Mouse (Mus musculus): ENCODE results near the gene Cdkn2d.

- TF ChIP-seq CTCF (IDR thresholded peaks at IDR 0.05; ENCODE audit: low read depth, low read length) (no peak), GATA1 (IDR thresholded peaks at IDR 0.05; ENCODE audit: borderline replicate concordance, low read length) (no peak), POLR2AphosphoS5 (IDR thresholded peaks at IDR 0.05; ENCODE audit: insufficient replicate concordance, low read depth, low read length) (no peak), TAL1 (conservative IDR thresholded peaks at IDR 0.05; ENCODE audit: low read depth, low read length) (no peak), GATA2 (IDR thresholded peaks at IDR 0.05; ENCODE audit: borderline replicate concordance, low read depth, low read length) (no peak)
Measured at GRCm38 (mm10) chr9:21249629-21250508, 41.3 kb downstream of the Cdkn2d start.

Measured in G1E (cell line).